Mouse (Mus musculus) ZHBTc4 (cell line): ENCODE measurements at regions not wholly inside any gene's neighbourhood (a gene's known extent, or its start where the extent isn't known, plus 50 kb on each side); places are given as distances from the start of the nearest gene placed in this dataset.

ENCODE experiments used
- DNase-seq: peaks from one replicate; pipeline ENCODE4 v3.0.0-alpha.2; 2011; ENCODE audit warnings: low read depth, low spot score

DNA sequence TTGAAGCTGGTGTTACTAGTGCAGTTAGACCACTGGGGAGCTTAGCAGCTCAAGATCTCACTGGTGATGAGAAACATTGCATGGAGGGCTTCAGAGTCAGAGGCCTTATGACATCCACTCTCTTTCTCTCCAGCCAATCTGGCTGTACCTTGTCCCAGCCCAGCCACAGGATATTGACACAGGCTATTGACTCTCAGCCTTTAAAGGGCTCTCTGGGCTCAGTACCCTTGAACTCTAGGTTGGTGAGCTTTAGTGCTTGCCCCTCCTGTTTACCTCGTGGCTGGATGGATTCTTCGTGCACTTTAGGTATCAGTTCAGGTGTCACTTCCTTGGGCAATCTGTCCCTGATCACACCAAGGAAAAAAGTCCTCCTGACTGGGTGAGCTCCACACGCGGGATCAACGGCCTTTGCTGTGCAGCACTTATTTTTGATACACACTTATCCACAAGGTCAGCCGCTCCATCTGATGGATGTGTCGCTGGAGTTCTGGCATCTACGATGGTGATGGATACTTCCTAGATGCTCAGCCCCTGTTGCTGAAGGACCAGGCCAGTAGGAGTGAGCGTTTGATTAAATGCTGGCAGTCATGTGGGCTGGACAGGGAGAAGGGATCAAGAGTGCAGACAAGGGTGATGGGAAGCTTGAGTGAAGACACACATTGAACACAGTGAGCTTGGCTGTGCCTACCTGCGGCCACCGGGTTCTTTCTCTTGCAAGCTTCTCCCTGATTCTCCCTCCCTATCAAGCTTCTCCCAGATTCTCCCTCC, 177.7 kb downstream of the Snx10 start:
- DNase-seq, result no peak

DNA sequence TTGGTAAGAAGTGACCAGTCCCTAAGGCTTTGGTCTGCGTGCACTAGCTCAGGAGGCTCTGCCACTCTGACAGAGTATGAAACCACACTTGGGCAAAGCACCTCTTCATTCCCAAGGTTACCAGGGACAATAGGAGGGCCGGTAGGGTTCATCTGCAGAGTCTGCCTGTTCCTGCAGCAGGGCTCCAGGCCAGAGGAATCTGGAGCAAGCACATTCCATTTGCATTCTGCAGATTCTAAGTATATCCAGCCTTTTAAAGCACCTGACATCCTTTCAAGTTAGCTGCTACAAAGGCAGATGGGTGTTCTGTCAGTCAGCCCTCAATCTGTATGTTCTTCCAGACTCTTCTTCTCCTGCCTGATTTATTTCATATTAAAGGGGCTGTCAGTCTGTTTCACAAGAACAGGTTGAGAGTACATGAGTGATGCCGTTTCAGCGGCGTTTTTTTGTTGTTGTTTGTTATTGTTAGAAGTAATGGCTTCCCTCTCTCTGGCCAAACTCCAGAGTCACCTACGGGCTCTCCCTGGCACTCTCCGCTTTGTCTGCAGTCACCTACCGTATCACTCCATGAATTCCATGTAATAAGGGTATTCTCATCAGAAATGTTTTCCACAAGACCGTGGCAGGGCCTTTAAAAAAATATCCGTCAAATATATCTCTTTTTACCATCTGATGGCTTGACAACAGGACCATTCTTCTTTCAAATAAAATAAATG, 178.9 kb downstream of the Snx10 start:
- peak; percentile 37 for DNase-seq

DNA sequence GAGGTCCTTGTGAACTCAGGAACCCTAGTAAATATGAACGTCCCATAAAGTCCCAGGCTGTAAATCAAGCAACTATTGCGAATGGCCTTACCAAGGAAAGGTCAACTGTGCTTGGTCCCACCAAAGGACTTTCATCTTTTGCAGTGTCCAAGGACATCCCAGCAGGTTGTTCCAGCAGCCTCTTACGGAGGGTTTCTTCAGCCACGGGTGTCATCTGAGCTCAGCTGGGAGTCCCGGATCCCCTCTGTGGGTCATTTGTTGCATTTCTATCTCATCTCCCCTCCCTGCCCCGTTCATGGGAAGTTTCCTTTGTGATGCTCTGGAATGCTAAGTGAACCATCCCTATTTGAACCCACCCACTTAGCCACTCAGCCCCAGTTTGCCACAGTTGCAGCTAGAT, 184.3 kb downstream of the Snx10 start:
- peak; percentile 92 for DNase-seq

DNA sequence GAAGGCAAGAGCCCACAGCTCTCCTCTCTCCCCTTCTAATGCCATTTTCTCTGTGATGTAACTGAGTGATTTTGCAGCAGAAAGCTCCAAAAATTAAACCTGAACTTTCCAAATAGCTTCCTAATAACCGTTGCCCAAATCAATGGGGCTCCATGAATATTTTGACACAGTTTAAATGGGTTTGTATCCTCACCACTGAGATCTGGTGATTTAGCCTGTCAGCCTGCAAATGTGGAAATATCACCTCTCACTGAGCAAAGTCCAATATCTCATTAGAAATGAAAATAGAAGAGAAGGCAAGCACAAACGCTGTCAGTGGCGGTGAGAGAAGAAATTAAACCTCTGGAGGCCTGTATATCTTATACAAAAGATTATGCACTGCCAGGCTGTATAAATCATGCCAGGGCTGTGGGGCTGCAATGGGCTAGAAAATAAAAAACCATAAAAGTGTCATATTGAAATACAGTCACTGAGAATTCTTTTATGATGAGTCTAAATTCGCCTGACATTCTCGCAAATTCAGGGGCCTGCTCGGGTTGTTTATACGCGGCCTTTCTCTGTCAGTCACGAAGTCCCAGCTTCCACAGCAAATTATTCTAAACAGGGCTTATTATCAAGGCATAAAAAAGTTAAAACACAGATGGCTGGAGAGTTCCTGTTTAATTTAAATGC, 185.1 kb downstream of the Snx10 start:
- no peak for DNase-seq

DNA sequence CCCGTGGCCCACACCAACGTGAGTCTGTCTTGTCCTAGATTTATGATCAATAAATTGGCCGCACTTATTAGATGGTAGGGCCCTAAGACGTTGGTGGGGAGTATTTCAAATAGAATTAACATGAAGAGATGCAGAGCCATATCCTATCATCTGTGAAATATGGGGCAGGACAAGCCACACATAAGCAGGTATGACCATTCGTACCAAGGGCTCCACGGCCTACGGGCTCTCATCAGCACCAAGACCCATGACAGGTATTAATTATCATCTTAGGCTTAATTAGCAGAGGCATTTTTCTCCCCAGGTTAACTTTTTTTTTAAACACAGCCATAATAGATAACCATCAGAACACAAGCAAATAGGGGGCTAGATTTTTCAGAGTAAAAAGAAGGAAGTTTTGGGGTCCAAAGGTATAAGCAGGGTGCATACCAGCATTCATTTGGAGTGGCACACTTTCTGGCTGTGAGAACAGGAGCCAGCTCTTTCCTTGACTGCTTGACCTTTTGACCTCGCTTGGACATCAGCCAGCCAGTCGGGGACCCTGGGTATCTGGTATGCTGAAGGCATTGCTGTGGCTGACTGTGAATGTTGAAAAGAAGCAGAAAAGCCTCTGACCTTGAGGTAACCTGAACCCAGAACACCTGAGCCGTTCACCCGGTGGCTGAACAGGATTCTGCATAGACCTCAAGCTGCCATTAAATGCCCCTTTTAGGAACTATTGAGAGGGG, 185.8 kb downstream of the Snx10 start:
- peak; percentile 78 for DNase-seq

DNA sequence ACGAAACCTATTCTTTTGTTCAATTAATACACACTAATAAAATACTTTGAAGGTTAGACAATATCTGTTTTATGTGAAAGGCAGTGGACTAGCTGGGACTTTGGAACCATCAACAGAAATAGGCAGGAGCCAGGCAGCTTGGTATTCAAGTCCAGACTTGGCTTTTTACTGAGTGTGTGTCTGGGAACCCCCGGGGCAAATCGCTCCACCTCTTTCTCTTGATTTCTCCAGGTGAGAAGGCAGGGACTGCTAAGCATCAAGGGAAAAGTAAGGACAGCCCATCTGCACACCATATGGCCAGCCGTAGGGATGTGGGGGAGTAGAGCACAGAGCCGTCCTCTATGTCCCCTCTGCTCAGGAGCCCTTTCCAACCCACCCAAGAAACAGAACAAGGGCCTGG, 186.5 kb downstream of the Snx10 start:
- DNase-seq, result peak; percentile 43

DNA sequence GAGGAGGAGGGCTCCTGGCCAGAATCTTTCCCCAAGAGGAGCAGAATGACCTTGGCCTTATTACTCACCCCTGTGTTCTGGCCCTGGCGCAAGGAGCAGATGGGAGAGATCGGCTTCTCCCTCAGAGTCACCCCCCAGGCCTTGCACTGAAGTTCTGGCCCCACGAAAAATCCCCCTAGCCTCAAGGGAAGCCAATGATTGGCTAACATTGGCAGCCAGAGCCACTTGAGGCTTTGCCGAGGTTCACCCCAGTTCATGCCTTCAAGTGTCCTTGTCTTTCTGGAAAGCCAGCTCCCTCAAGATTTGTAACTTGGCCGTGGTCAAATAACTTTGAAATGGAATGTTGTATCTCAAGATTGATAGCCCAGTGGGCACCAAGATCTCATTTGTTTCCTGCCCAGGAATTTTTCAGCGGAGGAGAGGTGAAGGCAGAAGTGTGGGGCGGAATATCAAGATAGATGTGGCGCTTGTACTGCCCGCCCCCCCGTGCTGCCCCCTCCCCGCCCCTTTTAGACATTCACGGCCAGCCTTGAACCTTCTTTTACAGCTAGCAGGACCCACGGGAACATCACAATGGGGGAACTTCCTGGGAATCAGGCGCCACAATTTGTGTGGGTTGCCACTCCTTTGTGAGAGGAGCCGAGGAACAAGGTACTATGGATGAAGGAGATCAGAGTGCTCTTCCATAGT, 187.4 kb downstream of the Snx10 start:
- no peak for DNase-seq

DNA sequence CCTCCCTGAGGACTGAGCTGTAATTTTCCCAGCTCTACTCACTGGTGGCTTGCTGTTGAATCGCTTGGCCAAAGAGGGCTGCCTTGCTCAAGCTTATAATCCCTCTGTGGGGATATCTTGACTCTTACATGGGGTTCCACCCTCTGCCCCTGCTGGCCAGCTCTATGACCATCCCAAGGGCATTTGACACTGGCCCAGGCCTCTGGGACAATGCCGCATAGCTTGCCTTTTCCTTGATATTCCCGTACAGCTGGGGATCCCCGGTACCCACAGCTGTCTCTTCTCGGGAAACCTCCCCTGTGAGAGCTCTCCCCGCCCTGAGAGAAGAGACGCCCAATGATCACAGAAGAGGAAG, 187.9 kb downstream of the Snx10 start:
- DNase-seq, result no peak

DNA sequence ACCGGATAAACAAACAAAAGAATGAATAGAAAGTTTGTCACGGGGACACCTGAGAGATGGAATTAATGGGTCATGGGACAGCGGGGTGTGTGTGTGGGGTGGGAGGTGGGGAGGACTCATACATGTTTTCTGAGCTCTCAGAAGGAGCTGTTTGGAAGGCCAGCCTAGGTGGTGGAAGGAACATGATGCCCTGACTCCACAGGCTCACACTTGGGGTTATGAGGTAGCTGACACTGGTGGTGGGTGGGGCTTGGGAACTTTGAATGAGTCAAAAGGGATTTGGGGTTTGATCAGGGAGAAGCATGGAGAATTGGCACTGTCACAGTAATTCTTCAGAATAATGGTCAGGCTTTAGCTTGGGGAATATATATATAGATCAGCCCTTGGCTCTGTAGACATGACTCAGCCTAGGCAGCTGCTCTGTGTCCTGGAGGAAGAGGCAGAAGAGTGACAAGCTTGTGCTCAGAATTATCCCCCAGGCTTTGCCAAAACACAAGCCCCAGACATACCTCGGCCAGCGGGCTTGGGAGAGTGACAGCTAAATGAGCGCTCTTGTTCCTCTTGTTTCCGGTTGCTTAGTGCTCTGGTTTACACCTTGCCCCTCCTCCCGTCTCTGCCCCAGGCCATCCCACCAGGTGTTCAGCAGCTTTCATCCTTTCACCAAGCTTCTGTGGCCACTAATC, 191.6 kb downstream of the Snx10 start:
- peak; percentile 68 for DNase-seq

DNA sequence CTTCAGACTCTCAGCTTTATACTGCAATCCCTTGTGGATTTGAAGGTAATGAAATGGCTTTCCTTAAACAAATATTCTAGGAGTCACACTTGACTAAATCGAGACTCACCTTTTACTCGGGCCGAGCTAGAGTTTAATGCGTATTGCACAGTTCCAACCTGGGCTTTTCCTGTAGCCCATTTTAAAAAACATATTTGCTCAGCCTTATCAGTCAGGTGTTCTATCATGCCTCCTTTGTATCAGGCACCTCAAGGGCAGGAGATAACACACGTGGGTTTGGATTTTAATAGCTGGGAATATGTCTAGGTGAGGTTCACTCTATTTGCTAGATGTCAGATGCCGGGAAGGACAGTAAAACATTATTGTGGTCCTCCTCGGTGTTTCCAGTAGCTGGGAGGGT, 193.7 kb downstream of the Snx10 start:
- no peak for DNase-seq

DNA sequence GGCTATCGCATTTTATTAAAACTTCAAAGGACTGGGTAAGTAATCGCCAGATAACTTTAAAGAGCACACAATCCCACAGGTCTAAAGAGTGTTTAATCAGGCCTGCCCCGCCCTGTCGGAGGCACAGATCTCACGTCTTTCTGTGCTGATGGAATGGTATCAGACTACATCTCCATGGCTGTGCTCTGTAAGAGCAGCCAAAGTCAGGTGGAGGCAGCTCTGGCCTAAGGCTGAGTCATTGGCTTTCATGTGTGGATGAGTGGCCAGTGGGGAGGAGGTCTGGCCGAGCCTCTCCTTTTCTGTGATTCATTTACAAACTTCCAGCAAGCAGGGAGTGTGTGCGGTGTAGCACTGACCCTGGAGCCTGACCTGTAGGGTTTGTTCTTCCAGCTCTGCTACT, 197.0 kb downstream of the Snx10 start:
- no peak for DNase-seq

DNA sequence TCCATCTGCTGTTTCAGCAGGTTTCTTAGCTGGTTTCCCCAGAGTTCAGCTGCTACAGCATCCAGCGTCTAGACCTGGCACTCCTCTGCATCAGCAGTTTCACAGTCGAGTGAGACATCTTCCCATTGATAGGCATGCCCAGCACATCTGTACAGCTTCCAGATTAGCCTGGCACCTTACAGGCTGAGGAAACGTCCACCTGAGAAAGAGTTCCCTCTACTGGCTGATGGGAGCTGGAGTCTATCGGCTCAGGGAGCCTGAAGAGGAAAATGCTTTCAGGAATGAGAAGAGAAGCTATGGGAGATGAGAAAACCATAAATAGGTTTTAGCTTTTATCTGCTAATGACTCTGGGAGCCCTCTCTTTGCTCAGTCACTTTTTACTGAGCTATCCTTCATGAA, 199.4 kb downstream of the Snx10 start:
- no peak for DNase-seq

DNA sequence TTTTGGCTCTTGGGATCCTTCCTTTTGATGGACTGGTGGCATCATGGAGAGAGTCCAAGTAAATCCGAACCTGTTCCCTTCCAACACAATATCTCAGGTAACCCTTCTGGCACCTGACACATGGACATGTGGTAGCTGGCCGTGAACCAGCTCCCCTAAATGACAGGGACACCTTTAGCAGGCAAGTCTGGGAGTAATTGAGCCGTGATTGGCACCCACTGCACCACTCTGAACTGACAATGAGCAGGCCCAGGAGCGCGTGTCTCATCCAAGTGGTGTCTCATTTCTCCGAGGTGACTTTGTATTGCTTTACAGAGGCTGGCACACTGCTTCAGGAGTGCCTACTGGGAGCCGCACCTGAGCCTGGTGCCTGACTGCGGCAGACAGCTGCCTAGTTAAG, 203.5 kb downstream of the Snx10 start:
- no peak for DNase-seq

DNA sequence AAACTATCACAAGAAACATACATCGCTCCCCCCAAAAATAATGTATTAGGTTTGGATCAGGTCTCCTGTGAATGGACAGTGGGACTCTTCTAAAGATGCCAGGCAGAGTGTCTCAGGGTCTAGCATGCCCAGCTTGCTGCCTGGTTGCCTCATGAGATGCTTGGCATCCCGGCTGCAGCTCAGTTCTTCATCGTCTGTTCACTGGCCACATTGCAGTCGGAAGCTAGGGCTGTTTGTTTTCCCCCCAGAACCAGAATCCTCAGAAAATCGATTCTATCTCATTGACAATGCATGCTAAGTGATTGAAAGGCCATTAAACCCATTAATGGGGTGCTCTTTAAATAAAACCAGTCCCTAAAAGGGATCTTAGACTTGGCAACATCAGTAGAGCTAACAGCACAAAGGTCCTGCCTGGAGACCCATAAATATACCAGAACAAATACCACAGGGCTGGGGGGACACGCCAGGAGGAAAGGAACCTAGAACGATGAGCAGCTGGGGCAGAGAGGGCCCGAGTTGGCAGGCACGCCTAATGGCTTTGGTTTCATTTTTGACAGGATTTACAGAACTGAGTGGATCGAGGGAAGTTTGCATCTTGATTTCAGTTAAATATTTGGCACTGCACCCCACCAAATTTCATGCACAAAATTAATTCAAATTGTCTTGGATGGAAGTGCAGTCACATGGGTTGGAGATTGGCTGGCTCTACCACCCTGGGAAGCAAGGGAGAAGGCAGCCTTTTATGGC, 205.3 kb downstream of the Snx10 start:
- DNase-seq, result no peak

DNA sequence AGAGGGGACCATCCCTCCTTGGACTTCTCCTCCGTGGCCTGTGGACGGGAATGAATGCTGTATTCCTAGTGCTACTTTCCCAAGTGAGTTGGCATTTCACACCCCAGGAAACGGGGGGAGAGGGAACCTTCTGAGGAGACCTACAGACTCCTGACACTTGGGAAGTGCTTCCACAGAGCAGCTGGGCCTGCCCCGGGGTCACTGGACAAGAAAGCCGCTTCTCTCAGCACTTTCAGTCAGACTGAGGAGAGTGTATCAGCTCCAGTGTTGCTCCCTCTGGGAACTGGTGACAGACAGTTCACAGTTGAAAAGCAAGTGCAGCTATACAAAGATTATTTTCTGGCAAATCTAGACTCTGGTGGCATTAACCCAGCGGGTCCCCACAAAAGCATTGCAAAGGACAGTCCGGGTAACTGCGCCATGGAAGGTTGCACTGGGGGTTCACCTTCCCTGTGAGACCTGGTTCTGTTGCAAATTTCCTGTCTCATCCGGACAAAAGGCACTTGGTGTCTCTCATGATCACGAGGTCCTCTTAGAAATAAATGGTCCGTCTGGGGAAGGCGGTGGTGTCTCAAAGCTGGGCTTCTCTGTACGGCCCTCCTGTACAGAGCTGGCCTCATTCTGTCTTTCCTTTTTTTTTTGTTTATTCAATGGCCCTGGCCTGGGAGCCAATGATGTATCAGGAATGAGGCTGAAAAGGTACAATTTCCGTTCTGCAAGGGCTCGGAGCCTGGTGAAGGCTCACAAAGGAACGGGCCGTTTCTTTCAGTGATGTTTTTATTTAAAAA, 207.1 kb downstream of the Snx10 start:
- no peak for DNase-seq

DNA sequence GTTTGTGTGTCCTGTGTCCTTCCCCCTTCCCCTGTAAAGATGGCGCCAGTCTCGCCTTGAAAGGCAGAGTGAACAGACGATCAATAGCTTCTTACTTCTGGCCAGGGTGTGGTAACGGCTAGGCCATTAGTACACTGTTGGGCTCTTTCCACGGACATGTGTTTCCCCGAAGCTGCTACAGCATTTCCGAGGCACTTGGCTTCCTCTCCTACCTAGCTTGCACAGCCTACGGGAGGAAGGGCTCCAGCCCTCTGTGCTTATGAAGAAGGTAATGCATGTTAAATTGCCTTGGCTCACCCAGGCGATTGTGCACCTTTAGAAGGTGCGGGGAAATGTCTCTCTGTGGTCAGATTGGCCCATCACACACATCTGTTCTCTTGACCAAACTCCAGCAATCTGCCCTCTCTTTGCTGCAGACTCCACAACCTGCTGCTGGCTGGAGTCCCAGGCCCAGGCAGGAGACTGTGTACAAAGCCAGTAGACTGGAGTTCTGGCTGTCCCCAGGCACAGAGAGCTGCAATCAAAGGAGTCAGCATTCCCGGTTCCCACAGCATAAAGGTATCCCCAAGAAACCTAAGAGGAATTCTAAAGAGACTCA, 208.7 kb downstream of the Snx10 start:
- peak; percentile 39 for DNase-seq

DNA sequence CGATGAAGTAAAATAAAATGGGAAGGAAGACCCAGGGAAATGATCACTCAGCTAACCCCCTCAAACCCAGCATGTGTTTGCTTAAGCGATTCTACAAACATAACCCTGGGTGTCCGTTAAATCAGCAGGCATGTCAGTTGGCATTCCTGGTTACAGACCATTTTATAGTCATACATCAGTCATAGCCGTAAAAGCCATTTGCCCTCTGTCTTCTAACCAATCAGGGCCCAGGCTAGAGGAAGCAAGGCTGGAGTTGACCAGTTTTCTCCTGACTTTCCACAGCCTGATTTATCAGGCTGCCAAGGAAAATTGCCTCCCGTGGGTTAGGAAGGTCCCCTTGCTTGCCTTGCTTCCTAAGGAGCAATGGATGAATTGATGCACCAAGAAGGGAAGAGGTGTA, 212.3 kb downstream of the Snx10 start:
- no peak for DNase-seq

DNA sequence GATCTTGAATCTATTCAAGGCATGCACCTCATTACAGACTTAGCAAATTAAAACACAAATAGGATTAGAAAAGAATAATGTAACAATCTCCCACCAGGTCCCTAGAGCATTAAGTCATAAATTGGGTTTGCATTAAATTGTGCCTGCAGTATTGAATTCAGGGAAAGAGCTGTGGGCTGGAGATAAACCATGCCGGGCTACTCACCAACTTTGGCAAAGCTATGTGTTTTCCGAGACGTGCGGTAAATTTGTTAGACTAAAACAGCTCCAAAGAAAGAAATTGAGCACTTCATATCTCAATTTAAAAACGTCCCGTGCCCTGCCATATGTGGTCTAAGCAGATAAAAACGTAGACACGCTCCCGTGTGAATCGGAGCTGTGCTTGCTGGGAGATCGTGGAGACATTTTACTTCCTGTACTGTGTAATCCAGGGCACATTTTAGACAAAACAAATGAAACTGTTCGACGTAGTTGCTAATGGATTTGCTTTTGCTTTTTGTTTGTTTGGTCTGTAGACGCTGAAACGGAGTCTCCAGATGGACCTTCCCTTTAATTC, 219.5 kb downstream of the Snx10 start:
- DNase-seq, result no peak

DNA sequence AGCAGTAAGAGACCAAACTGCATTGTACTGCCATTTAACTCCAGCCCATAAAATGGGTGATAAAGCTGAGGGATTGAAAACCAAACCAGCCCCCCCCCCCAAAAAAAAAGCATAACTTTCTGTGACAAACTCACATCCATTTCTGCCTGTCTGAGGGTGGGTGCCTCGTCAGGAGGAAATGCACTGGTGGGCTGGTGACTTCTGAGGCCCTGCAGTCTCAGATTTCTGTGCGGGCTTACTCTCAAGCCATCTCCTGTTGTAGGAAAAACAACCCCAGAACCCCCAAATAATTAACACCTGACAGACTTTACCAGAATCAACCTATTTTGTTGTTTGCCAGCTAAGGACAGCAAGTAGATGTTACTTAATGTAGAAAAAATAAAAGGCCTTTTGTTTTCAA, 220.9 kb downstream of the Snx10 start:
- no peak for DNase-seq
